Mouse (Mus musculus): ENCODE data around the gene Rtn2. TPM values are rescaled to one million over a fixed set of nuclear protein-coding genes. Genes with fewer than 3 reads are reported as not detected.

Rtn2 gene
- total and polyA plus RNA-seq, 2 experiments = 0.62 to 0.65 TPM

DNA sequence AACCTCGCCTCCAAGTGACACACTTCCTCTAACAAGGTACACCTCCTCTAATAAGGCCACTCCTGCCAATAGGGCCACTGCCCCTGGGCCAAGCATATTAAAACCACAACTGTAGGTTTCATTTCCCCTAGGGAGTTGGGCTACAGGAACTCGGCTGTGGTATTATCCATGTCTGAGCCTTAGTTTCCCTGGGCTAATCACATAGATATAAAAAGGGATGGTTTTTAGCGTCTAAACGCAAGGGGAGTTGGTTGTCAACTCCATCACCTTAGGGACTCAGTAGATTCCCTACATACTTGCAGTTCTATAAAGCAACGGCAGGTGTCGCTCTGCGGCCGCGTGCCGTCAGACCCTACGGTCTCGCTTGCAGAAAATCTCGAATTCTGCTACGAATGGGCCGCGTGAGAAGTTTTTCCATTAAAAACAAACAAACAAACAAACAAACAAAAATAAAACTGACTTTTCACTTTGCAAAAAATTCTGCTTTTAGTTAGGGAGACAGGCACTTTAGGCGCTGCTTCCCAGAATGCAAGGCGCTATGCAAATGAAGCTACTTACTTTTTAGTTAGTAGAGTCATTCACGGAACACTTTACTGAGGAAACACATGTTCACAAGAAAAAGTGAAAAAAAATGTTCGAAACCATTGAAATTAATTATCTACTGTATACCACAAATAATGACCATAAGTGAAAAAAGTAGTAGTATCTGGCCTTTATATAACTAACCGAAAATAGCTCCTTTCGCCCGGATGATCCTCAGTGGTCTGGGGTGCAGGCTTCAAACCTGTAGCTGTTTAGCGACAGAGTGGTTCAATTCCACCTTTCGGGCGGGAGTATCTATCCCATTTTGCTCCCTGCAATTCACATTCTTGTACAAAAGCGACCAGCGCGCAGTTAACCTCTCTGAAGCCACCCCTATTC lies 18.3 kb downstream of the Rtn2 start:
- Histone ChIP-seq H3K4me1 (ENCODE audit: control insufficient read depth, insufficient read depth, low read length) (no peaks in the 10 kb centered on the region), H3K9ac (ENCODE audit: low read depth, low read length) (no peak overlapping the region), H3K27me3 (ENCODE audit: control insufficient read depth, insufficient read depth, low read length) (no peaks in the 10 kb centered on the region), H3K79me2 (ENCODE audit: control insufficient read depth, insufficient read depth, low read length) (no peaks in the 10 kb centered on the region), H3K4me3 (ENCODE audit: insufficient read depth, low read depth, low read length) (peak overlapping the region; percentile 55), H3K36me3 (ENCODE audit: control insufficient read depth, insufficient read depth, low read length) (no peaks in the 10 kb centered on the region), H3K27ac (replicated peaks; ENCODE audit: insufficient read depth, low read depth, low read length) (no peak overlapping the region)
- DNase-seq (ENCODE audit: extremely low read depth, low read depth, low spot score) = peak; percentile 83
- WGBS = under 1% methylated on average over 29 of the region's 29 CpGs
- TF ChIP-seq POLR2A (IDR thresholded peaks at IDR 0.05; ENCODE audit: extremely low read depth, insufficient read depth, low read length) = no peak
- TF ChIP-seq CTCF (IDR thresholded peaks at IDR 0.05; ENCODE audit: low read depth, low read length) = peak; percentile 98

DNA sequence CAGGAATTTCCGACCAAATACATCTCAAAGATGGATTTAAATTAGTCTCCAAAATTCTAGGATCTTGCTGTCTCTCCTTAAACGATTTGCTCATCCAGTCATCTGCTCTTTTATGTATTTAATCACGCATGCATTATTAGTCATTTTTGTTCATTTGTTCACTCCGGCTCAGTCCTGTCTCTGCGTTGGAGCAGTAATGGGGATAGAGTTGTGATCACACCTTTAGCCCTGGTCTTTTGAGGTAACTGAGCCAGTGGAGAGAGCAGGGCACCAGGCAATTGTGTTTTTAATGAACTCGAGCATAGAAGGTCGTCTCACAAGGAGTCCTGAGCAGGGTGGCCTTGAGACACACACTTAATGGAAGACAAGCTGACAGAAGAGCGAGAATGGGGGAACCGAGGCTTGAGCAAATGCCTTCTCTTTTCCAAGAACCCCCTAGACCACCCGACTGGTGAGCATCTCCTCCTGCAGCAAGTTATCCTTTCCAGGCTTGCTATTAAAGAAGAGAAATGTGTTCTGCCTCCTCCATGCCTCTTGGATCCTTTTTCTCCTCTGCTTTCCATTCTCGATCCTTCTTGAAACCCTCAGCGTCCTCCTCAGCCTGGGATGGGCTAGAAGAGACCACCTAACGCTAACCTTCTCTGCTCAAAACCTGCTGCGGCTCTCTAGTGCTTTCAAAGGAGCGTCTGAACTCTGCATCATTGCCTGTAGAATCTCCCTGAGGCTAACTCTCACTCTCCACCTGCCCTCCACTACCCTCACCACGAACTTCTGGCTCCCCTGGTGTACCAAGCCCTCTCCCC lies 19.2 kb downstream of the Rtn2 start:
- H3K27me3 ChIP-seq (ENCODE audit: control insufficient read depth, insufficient read depth, low read length) = no peaks in the 10 kb centered on the region
- H3K36me3 ChIP-seq (ENCODE audit: control insufficient read depth, insufficient read depth, low read length) = no peaks in the 10 kb centered on the region
- H3K79me2 ChIP-seq (ENCODE audit: control insufficient read depth, insufficient read depth, low read length) = no peaks in the 10 kb centered on the region
- no peaks in the 10 kb centered on the region for H3K4me1 ChIP-seq (ENCODE audit: control insufficient read depth, insufficient read depth, low read length)
- TF ChIP-seq CTCF (IDR thresholded peaks at IDR 0.05; ENCODE audit: low read depth, low read length) = no peak
- no peak for TF ChIP-seq POLR2A (IDR thresholded peaks at IDR 0.05; ENCODE audit: extremely low read depth, insufficient read depth, low read length)
- no peak overlapping the region for H3K9ac ChIP-seq (ENCODE audit: low read depth, low read length)
- no peak overlapping the region for H3K27ac ChIP-seq (replicated peaks; ENCODE audit: insufficient read depth, low read depth, low read length)
- H3K4me3 ChIP-seq (ENCODE audit: insufficient read depth, low read depth, low read length) = no peak overlapping the region
- 12% methylated on average over 16 of the region's 16 CpGs for WGBS
- no peak for DNase-seq (ENCODE audit: extremely low read depth, low read depth, low spot score)

DNA sequence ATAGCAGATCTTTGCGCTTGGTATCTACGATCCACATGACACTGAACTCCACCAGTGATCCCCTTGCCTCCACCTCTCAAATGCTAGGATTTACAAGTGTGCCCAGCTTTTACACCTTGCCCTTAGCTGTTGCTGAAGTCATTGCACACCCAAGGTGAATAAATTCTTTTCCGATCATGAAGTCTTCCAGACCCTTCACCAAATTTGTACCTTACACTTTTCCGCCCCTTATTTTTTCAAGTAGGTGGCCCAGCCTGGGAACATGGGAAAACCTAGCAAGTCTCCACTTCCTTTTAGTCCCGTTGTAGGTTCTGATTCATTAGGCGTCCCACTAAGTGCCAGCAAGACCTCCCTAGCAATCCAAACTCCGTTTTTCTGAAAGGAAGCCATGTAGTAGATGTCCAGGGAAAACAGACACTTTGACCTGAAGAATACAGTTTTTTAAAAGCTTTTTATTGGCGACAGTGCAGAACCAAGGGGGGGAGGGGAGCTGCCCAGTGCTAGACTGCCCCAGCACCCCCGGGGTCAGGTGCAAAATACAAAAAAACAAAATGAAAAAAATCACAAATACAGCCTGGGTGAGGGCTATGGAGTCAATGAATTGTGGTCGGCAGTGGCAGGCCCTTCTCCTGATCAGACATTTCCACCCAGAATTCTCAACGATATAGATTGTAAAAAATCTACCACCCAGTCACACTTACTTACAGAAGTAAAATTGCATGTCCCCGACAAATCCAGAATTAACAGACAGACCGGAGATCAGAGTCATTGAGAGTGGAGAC lies 20.0 kb downstream of the Rtn2 start:
- H3K36me3 ChIP-seq (ENCODE audit: control insufficient read depth, insufficient read depth, low read length) = no peaks in the 10 kb centered on the region
- no peak overlapping the region for H3K27ac ChIP-seq (replicated peaks; ENCODE audit: insufficient read depth, low read depth, low read length)
- H3K9ac ChIP-seq (ENCODE audit: low read depth, low read length) = no peak overlapping the region
- no peak for DNase-seq (ENCODE audit: extremely low read depth, low read depth, low spot score)
- WGBS = 50% methylated on average over 13 of the region's 13 CpGs
- no peak overlapping the region for H3K4me3 ChIP-seq (ENCODE audit: insufficient read depth, low read depth, low read length)
- H3K27me3 ChIP-seq (ENCODE audit: control insufficient read depth, insufficient read depth, low read length) = no peaks in the 10 kb centered on the region
- no peaks in the 10 kb centered on the region for H3K4me1 ChIP-seq (ENCODE audit: control insufficient read depth, insufficient read depth, low read length)
- H3K79me2 ChIP-seq (ENCODE audit: control insufficient read depth, insufficient read depth, low read length) = no peaks in the 10 kb centered on the region
- no peak for TF ChIP-seq CTCF (IDR thresholded peaks at IDR 0.05; ENCODE audit: low read depth, low read length)
- no peak for TF ChIP-seq POLR2A (IDR thresholded peaks at IDR 0.05; ENCODE audit: extremely low read depth, insufficient read depth, low read length)

DNA sequence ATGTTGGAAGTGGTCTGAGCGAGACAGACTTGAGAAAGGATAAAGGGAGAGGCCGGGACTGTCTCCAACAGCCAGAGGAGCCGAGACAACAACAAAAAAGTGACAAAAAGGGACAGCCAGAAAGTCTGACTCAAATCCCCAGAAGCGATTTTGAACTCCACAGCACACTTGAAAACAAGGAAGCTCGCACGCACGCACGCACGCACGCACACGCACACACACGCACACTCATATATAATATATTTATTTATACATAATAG lies 20.6 kb downstream of the Rtn2 start:
- Histone ChIP-seq H3K4me3 (ENCODE audit: insufficient read depth, low read depth, low read length) (no peak overlapping the region), H3K9ac (ENCODE audit: low read depth, low read length) (no peak overlapping the region), H3K27ac (replicated peaks; ENCODE audit: insufficient read depth, low read depth, low read length) (no peak overlapping the region), H3K36me3 (ENCODE audit: control insufficient read depth, insufficient read depth, low read length) (no peaks in the 10 kb centered on the region), H3K27me3 (ENCODE audit: control insufficient read depth, insufficient read depth, low read length) (no peaks in the 10 kb centered on the region), H3K79me2 (ENCODE audit: control insufficient read depth, insufficient read depth, low read length) (no peaks in the 10 kb centered on the region), H3K4me1 (ENCODE audit: control insufficient read depth, insufficient read depth, low read length) (no peaks in the 10 kb centered on the region)
- TF ChIP-seq CTCF (IDR thresholded peaks at IDR 0.05; ENCODE audit: low read depth, low read length) (no peak), POLR2A (IDR thresholded peaks at IDR 0.05; ENCODE audit: extremely low read depth, insufficient read depth, low read length) (no peak)
- WGBS = 83% methylated on average over 12 of the region's 12 CpGs
- DNase-seq (ENCODE audit: extremely low read depth, low read depth, low spot score) = no peak

DNA sequence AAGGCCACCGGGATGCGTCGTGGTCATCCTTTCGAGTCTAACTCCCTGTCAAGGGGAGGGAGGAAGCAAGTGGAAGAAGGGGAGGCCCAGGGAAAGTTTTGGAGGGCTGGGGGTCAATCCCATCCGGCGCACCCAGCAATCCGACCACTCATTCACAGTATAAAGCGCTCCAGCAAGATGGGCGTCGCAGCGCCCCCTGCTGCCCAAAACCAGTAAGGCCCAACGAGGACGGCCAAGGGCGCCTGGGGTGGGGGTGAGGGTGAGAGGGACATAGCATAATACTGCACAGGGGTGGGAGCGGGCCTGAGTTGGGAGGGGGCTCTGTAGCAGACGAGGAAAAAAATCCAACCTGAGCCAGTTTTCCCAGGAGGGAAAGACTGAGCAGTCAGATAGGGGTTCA lies 21.3 kb downstream of the Rtn2 start:
- H3K27ac ChIP-seq (replicated peaks; ENCODE audit: insufficient read depth, low read depth, low read length) = no peak overlapping the region
- no peaks in the 10 kb centered on the region for H3K4me1 ChIP-seq (ENCODE audit: control insufficient read depth, insufficient read depth, low read length)
- H3K36me3 ChIP-seq (ENCODE audit: control insufficient read depth, insufficient read depth, low read length) = no peaks in the 10 kb centered on the region
- 0 out of 2 replicates have a peak overlapping the region, but pooled peaks have one; percentile 29 for H3K9ac ChIP-seq (ENCODE audit: low read depth, low read length)
- no peaks in the 10 kb centered on the region for H3K27me3 ChIP-seq (ENCODE audit: control insufficient read depth, insufficient read depth, low read length)
- no peaks in the 10 kb centered on the region for H3K79me2 ChIP-seq (ENCODE audit: control insufficient read depth, insufficient read depth, low read length)
- TF ChIP-seq POLR2A (IDR thresholded peaks at IDR 0.05; ENCODE audit: extremely low read depth, insufficient read depth, low read length) (no peak), CTCF (IDR thresholded peaks at IDR 0.05; ENCODE audit: low read depth, low read length) (peak; percentile 88)
- H3K4me3 ChIP-seq (ENCODE audit: insufficient read depth, low read depth, low read length) = no peak overlapping the region; the same call in 1 of the 2 replicates
- WGBS = 6% methylated on average over 16 of the region's 16 CpGs
- DNase-seq (ENCODE audit: extremely low read depth, low read depth, low spot score) = no peak
